9 mouse cellular contexts compared by ENCODE assay signal in the genomic region with DNA sequence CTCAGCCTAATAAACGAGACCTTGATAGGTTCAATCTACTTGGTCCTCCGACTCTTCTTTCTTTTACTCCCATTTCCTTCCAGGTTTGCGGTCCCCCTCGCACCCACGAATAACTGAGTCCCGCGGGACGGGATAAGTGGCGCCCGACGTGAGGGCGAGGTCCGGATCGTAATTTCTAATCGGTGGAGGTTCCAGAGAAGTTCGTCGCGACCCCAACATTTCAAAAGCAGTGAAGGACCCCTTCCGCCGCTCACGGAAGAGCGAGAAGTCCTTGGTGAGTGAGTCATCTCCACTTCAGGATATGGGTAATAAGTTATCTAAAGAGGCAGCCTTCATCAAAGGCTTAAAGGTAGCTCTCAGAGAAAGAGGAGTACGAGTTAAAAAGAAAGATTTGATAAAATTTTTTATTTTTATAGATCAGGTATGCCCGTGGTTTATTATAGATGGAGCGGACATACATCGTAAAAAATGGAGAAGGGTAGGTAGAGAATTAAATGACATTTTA. TPM values are rescaled to one million over a fixed set of nuclear protein-coding genes. Genes with fewer than 3 reads are reported as not detected.
DNase-seq lines count a peak whose midpoint lies in the region; ATAC-seq and TF ChIP-seq lines count a peak whose summit lies in the region.
"Not testable (repeated sequence)": the region's sequence is repeated elsewhere in the genome, so short reads cannot be mapped to it uniquely, and the experiment has no call there.
"Had no signal": no experiment of that assay in that cellular context is flagged by ENCODE, and none has a peak within 500 bp of the region (broad histone marks: within the 10 kb centered on the region; RNA-seq: fewer than 3 reads in every experiment).

A gene (plus strand): TSS at position 16 of the 505 bp plus-strand sequence.

- H3K4me2 ChIP-seq in forebrain, embryonic 16.5 days (ENCODE audit: low read length) = peak within 1 kb of the TSS; percentile 93
- H3K4me2 ChIP-seq in hindbrain, embryonic 13.5 days = peak within 1 kb of the TSS; percentile 84
- H3K4me2 ChIP-seq in liver, postnatal 0 days (ENCODE audit: low read depth, low read length) = peak within 1 kb of the TSS; percentile 96
- peak within 1 kb of the TSS; percentile 94 for H3K4me2 ChIP-seq in midbrain, postnatal 0 days (ENCODE audit: low read depth, low read length, poor library complexity, severe bottlenecking)
- peak within 1 kb of the TSS; percentile 68 for H3K4me2 ChIP-seq in stomach, postnatal 0 days (replicated peaks; ENCODE audit: low read depth)

- H3K9ac ChIP-seq in forebrain, embryonic 16.5 days (replicated peaks; ENCODE audit: low read depth, low read length) = peak within 1 kb of the TSS; percentile 68
- peak within 1 kb of the TSS; percentile 70 for H3K9ac ChIP-seq in hindbrain, embryonic 13.5 days
- peak within 1 kb of the TSS; percentile 61 for H3K9ac ChIP-seq in liver, postnatal 0 days (replicated peaks)
- peak within 1 kb of the TSS; percentile 56; the same call in 1 of the 2 replicates for H3K9ac ChIP-seq in midbrain, postnatal 0 days (replicated peaks; ENCODE audit: low read length, poor library complexity, severe bottlenecking)
- H3K9ac ChIP-seq in stomach, postnatal 0 days (ENCODE audit: low read length) = peak within 1 kb of the TSS; percentile 58

- not testable (repeated sequence) for H3K27me3 ChIP-seq in forebrain, embryonic 16.5 days (replicated peaks; ENCODE audit: control insufficient read depth, insufficient read depth, low read length); hindbrain, embryonic 13.5 days; liver, postnatal 0 days (ENCODE audit: insufficient read depth, low read length); midbrain, postnatal 0 days (ENCODE audit: insufficient read depth, low read length); stomach, postnatal 0 days (ENCODE audit: control insufficient read depth, insufficient read depth, low read length)

- H3K4me1 ChIP-seq in forebrain, embryonic 16.5 days (replicated peaks; ENCODE audit: control insufficient read depth, insufficient read depth, low read length) = peaks cover 13% of the 10 kb centered on the region
- H3K4me1 ChIP-seq in hindbrain, embryonic 13.5 days (replicated peaks) = peaks cover 20% of the 10 kb centered on the region
- peaks cover 10% of the 10 kb centered on the region; the same call in 1 of the 2 replicates for H3K4me1 ChIP-seq in liver, postnatal 0 days (ENCODE audit: insufficient read depth)
- H3K4me1 ChIP-seq in midbrain, postnatal 0 days (ENCODE audit: insufficient read depth, low read length); stomach, postnatal 0 days (replicated peaks; ENCODE audit: control insufficient read depth, insufficient read depth): not testable (repeated sequence)

- H3K27ac ChIP-seq in forebrain, embryonic 16.5 days (ENCODE audit: low read length) = peak within 1 kb of the TSS; percentile 94
- H3K27ac ChIP-seq in hindbrain, embryonic 13.5 days = peak within 1 kb of the TSS; percentile 80
- H3K27ac ChIP-seq in layer of hippocampus, adult 2 months = peak within 1 kb of the TSS; percentile 83
- H3K27ac ChIP-seq in liver, postnatal 0 days (ENCODE audit: low read depth) = peak within 1 kb of the TSS; percentile 91
- peak within 1 kb of the TSS; percentile 75 for H3K27ac ChIP-seq in midbrain, postnatal 0 days (ENCODE audit: low read depth, low read length)
- H3K27ac ChIP-seq in stomach, postnatal 0 days (replicated peaks) = peak within 1 kb of the TSS; percentile 31

- H3K4me3 ChIP-seq in forebrain, embryonic 16.5 days (replicated peaks; ENCODE audit: low read length) = peak within 1 kb of the TSS; percentile 47
- H3K4me3 ChIP-seq in hindbrain, embryonic 13.5 days = peak within 1 kb of the TSS; percentile 47
- H3K4me3 ChIP-seq in layer of hippocampus, adult 2 months = peak within 1 kb of the TSS; percentile 56
- peak within 1 kb of the TSS; percentile 55 for H3K4me3 ChIP-seq in liver, postnatal 0 days (ENCODE audit: low read depth, low read length)
- peak within 1 kb of the TSS; percentile 48 for H3K4me3 ChIP-seq in midbrain, postnatal 0 days (ENCODE audit: low read depth, low read length)
- H3K4me3 ChIP-seq in stomach, postnatal 0 days (ENCODE audit: low read depth, low read length) = peak within 1 kb of the TSS; percentile 28

- WGBS in forebrain, embryonic 16.5 days = under 1% methylated on average over 24 of the region's 26 CpGs
- 2% methylated on average over 24 of the region's 26 CpGs for WGBS in hindbrain, embryonic 13.5 days
- WGBS in liver, postnatal 0 days (ENCODE audit: insufficient replicate concordance) = 3% methylated on average over 24 of the region's 26 CpGs
- WGBS in midbrain, postnatal 0 days = 1% methylated on average over 24 of the region's 26 CpGs
- WGBS in stomach, postnatal 0 days = 4% methylated on average over 24 of the region's 26 CpGs

- DNase-seq in adrenal gland, adult 2 months = peak; percentile 58
- peak; percentile 33 for DNase-seq in embryo, embryonic 9.5 days (ENCODE audit: extremely low spot score)
- not testable (repeated sequence) for DNase-seq in layer of hippocampus, adult 2 months (ENCODE audit: low spot score in 2 of 2); liver, postnatal 0 days; midbrain, postnatal 0 days (ENCODE audit: low spot score); stomach, postnatal 0 days (ENCODE audit: low spot score)

- not testable (repeated sequence) for H3K36me3 ChIP-seq in forebrain, embryonic 16.5 days (ENCODE audit: control insufficient read depth, insufficient read depth); hindbrain, embryonic 13.5 days; liver, postnatal 0 days (replicated peaks; ENCODE audit: insufficient read depth, low read length); midbrain, postnatal 0 days (ENCODE audit: insufficient read depth, low read length); stomach, postnatal 0 days (ENCODE audit: control insufficient read depth, insufficient read depth, low read length)

- TF ChIP-seq EP300 in liver, postnatal 0 days (IDR thresholded peaks at IDR 0.05; ENCODE audit: low read depth); stomach, postnatal 0 days (optimal IDR thresholded peaks at IDR 0.05): not testable (repeated sequence)

- not testable (repeated sequence) for ATAC-seq in forebrain, embryonic 16.5 days; hindbrain, embryonic 13.5 days (ENCODE audit: low FRiP score); liver, postnatal 0 days; midbrain, postnatal 0 days (ENCODE audit: low FRiP score); stomach, postnatal 0 days (ENCODE audit: low FRiP score, low TSS enrichment)

- not testable (repeated sequence) for TF ChIP-seq CTCF in layer of hippocampus, adult 2 months (conservative IDR thresholded peaks at IDR 0.05); liver, postnatal 0 days (IDR thresholded peaks at IDR 0.05; ENCODE audit: low read depth); midbrain, postnatal 0 days (IDR thresholded peaks at IDR 0.05); stomach, postnatal 0 days (IDR thresholded peaks at IDR 0.05; ENCODE audit: low read depth)

- not testable (repeated sequence) for H3K9me3 ChIP-seq in forebrain, embryonic 16.5 days (ENCODE audit: control insufficient read depth, low read length); hindbrain, embryonic 13.5 days; liver, postnatal 0 days (ENCODE audit: low read length); midbrain, postnatal 0 days (ENCODE audit: low read length); stomach, postnatal 0 days (ENCODE audit: control insufficient read depth, low read length)

RNA-seq across cellular contexts. Expression of the gene that starts here (rescaled TPM):
- total RNA-seq in adrenal gland, adult 2 months (2021) = 1 to 10 TPM; 3.5 to 4.2 TPM
- polyA plus RNA-seq in adrenal gland, adult 2 months (2012; rRNA removed) = 0.30 and 0.44 TPM in 2 replicates
- 0.07 and 0.10 TPM in 2 replicates for polyA plus RNA-seq in forebrain, embryonic 16.5 days (2015; fragmentation: Nextera tagmentation; extraction: Ambion mirVana)
- polyA plus RNA-seq in hindbrain, embryonic 13.5 days (2015; fragmentation: Nextera tagmentation; extraction: Ambion mirVana) = 0.16 and 0.44 TPM in 2 replicates
- under 1 TPM; 0.15 to 0.17 TPM for total RNA-seq in layer of hippocampus, adult 2 months (2021)
- 0.78 and 1.0 TPM in 2 replicates for polyA plus RNA-seq in liver, postnatal 0 days (2015; fragmentation: Nextera tagmentation; extraction: Ambion mirVana)
- not detected in 2 replicates for total RNA-seq in midbrain, postnatal 0 days (2014; rRNA removed)
- polyA plus RNA-seq in midbrain, postnatal 0 days (2015; fragmentation: Nextera tagmentation; extraction: Ambion mirVana) = 0.06 and 0.07 TPM in 2 replicates
- polyA plus RNA-seq in stomach, postnatal 0 days (2015; fragmentation: Nextera tagmentation; extraction: Ambion mirVana) = 0.24 and 0.48 TPM in 2 replicates
- total RNA-seq: granulocyte monocyte progenitor cell, adult 5-6 weeks had no signal

Comparison
In these comparisons a context has a peak if more than half of its experiments do, and no peak if none do; other contexts are left out.
1. H3K27ac ChIP-seq: peak in every context shown above with its lines; median percentile 94 in forebrain, embryonic 16.5 days; 91 in liver, postnatal 0 days; 83 in layer of hippocampus, adult 2 months; 80 in hindbrain, embryonic 13.5 days; 75 in midbrain, postnatal 0 days; 31 in stomach, postnatal 0 days.